Mouse (Mus musculus) CD4-positive helper T cell, adult 2 months (primary cell): ENCODE data around the gene Megf8.

Source experiments
- DNase-seq: peaks from one replicate; pipeline ENCODE4 v3.0.0-alpha.2; 2012; ENCODE audit warnings: low read depth, missing footprints, low spot score

The Megf8 gene

DNA sequence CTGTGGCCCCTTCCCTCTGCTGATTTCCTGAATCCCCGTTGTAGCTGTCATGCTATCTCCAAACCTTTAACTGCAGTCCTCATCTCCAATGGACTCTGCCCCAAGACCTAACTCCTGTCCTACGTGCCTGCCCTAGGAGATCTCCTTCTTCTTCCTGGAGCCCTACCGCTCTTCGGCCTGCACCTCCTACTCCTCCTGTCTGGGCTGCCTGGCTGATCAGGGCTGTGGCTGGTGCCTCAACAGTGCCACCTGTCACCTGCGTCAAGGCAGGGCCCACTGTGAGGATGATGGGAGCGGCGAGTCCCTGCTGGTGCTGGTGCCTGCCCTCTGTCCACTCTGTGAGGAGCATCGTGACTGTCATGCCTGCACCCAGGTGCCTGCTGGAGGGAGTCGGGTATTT lies 22.4 kb downstream of the Megf8 start:
- no peak for DNase-seq

DNA sequence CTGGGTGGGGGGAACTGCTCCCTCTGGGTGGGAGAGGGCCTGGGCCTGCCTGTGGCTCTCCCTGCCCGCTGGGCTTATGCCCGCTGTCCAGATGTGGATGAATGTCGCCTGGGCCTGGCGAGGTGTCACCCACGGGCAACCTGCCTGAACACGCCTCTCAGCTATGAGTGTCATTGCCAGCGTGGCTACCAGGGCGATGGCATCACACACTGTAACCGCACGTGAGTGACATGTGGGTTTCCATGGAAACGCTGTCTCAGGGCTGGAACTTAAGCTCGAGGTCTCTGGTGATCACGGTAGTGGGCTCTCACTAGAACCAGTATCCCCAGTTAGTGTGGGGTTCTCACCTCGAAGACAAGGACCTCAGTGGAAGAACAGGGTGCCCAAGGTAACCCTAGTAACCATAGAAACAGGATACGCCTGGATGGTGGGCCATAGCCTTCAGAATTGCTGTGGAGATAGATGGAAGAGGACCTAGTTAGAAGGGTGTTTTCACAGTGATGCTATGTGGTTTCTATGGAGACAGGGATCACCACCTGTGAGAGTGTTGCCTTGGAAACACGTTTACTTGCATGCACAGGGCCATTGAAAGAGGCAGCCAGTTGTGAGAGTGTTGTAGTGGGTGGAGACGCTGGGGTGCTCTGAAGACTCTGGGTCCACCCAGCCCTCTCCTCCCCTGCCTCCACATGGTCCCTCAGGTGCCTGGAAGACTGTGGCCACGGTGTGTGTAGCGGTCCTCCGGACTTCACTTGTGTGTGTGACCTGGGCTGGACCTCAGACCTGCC lies 24.2 kb downstream of the Megf8 start:
- no peak for DNase-seq

DNA sequence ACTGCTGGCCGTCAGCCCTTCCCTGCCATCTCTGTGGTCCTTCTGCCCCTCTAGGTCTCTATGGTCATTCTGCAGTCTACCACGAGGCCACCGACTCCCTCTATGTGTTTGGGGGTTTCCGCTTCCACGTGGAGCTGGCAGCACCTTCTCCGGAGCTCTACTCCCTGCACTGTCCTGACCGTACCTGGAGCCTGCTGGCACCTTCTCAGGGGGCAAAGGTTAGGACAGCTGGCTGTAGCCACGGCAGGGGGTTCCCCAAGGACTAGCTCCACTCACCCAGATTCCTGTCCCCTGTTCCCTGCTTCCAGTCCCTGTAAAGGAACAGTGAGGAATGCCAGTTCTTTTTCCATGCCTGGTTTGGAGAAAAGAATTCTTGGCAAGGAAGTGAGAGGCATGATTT lies 31.9 kb downstream of the Megf8 start:
- no peak for DNase-seq

DNA sequence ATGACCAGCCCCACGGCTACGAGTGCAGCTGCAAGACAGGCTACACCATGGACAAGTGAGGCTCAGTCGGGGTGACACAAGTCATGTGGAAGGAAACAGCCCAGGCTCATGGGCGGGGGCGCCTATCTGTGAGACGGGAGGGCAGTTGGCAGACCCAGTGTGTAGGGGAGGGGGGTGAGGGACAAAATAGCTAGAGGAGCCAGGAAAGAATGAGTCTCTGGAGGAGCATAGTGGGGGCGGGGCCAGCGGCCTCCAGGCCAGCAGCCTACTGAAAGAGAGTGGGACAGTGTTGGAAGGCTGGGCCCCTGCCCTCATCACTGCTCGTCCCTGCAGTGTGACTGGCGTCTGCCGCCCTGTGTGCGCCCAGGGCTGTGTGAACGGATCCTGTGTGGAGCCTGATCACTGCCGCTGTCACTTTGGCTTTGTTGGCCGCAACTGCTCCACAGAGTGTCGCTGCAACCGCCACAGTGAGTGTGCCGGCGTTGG lies 41.8 kb downstream of the Megf8 start:
- no peak for DNase-seq

DNA sequence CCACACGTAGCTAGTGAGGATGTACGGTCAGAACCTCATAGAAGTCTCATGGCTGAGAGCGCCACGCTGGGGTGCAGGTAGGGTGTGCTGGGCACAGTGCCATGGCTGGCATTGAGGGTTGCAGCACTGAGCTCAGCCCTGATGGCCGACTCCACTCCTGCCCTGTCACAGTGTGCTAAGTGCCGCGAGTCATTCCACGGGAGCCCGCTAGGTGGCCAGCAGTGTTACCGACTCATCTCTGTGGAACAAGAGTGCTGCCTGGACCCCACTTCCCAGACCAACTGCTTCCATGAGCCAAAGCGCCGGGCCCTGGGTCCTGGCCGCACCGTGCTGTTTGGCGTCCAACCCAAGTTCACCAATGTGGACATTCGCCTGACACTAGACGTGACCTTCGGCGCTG lies 46.2 kb downstream of the Megf8 start:
- DNase-seq: no peak

DNA sequence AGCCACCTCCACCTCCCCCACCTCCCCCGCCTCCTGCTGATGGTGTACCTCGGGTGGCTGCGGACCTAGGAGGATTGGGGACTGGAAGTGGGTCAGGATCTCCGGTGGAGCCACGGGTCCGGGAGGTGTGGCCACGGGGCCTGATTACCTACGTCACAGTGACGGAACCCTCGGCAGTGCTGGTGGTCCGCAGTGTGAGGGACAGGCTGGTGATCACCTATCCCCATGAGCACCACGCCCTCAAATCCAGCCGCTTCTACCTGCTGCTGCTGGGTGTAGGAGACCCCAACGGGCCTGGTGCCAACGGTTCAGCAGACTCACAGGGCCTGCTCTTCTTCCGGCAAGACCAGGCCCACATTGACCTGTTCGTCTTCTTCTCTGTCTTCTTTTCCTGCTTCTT lies 46.7 kb downstream of the Megf8 start:
- DNase-seq: no peak

DNA sequence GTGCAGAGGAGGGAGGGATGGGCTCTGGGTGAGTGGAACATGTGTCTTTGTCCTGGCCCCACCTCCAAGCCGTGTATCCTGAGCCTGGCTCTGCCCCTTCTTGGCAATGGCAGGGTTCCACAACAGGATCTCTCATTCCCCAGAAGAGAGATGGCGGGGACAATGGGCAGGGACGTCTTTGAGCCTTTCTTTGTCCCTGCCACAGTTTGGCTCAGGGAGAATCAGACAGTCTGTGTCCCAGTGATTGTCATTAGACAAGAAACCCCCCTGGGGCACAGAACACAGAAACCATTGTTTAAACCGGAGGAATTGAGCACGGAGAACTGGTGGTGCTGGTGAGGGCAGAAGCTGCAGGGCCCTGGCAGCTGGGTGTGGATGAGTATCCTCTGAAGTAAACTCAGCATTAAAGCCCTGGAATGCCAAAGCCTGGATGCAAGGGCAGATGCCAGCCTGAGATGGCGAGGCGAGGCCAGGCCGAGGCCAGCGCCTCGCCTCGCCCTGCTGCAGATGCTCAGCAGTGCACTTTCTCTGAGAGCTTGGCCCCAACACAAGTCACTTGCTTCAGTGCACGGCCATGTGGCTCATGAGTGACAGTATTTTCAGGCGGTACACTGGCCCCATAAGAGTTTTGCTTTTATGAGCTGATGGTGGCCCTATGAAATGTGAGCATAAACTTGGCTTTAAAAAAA lies 49.1 kb downstream of the Megf8 start:
- DNase-seq: no peak

DNA sequence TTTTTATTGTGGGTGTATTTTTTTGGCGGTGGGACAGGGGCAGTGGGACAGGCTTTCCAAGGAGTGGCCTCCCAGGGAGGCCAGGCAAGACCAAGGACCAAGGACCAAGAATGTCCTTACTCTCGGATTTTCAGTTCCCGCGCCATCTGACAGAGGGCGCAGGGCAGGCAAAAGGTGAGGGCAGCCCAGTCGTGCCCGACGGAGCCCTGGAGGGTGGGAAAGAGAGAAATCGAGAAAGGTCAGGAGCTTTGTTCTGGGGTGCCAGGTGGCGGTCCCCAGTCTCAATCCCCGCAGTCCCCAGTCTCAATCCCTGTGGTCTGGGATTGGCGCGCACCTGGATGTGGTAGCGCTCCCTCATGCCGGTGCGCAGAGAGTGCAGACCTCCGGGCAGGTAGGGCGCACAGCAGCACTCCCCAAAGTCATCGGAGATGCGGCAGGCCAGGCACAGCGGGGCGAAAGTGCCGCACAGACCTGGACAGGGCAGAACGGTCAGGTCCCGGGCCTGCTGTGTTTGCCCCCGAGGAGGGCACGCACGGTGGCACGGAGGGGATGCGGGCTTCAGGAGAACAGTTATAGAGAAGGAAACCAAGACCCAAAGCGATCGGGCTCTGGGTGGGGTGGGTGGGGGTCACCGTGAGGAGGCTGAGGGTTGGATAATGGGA lies 50.8 kb downstream of the Megf8 start:
- DNase-seq: no peak

DNA sequence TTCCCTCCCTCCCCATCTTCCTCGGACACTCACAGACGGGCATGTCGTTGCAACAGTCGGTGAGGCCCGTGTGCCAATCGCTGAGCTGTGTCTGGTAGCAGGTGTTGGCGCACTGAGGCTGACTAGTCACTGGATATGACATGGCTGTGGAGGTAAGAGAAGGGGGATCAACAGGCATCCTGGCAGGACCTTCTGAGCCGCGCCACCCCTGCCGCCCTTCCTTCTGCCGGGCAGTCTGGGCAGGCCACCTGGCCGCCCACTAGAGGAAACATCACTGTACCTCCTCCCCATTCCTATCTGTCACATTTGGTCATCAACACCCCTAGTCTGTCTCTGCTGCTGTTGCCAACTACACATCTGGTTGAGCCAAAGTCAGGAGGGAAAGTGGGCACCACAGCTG lies 51.4 kb downstream of the Megf8 start:
- no peak for DNase-seq

DNA sequence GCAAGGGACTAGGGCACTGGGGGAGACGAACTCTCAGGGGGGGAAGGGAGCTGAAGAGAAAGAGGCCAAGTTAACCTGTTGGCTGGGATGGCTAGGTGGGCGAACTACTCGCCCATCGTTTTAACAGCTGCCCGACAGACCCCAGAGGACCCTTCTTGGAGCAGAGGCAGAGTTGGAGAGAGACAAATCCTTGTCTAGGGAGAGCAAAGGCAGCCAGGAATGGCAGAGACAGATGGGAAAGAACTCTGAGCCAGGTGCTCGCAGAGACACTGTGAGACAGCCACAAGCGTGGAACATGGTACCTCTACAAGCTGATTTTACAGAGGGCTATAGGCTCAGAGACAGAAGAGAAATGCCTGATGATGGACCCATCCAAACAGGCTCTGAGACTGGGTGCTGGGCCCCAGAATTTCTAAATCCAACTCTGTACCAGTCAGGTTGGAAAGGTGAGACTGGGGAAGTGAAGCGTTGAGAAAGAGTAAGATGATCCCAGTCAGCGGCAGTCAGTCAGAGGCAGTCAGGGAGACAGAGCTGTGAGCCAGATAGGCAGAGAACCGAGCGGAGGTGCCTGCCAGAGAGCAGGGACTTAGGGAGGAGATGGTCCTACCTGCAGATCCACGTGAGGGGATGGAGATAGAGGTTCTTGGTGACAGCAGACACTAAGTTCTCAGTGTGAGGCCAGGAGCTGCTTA lies 52.2 kb downstream of the Megf8 start, which contains the start of gene Cnfn:
Cnfn (minus strand) TSS at position 667 of the 692 bp plus-strand sequence.
- no peak for DNase-seq

DNA sequence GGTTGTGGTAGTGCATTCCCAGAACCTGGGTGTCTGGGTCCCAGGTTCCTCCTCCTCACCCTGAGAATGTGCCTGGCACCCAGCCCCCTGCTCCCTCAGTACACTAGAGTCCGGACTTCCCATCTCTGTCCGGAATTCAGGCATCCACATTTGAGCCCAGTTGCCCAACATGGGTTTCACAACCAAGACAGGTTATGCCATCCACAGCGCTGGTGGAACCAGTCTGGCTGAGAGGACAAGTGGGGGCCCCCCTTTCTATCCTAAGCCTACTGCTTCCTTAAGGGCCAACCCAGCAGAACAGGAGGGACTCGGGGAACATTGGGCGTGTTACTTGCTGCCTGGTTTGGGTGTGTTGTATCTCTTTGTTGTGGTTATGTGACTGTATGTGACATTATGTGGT lies 55.5 kb downstream of the Megf8 start:
- no peak for DNase-seq

DNA sequence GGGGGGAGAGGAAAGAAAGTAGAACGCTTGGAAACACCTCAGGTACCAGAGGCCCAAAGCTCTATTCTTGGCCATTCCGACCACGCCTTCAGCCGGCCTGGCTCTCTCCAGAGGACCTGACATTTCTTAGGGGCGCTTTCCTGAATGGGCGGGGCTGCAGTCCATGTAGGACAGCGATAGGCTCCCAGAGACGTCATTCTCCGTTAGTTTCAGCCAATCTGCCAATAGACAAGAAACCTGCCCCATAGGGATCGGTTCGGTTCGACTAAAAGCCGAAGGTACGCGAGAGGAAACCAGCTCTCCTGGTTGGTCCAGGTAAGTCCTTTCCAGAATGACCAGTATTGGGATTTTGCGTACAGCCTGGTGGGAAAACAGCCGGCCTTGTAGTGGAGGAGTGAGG lies 59.6 kb downstream of the Megf8 start:
- no peak for DNase-seq

DNA sequence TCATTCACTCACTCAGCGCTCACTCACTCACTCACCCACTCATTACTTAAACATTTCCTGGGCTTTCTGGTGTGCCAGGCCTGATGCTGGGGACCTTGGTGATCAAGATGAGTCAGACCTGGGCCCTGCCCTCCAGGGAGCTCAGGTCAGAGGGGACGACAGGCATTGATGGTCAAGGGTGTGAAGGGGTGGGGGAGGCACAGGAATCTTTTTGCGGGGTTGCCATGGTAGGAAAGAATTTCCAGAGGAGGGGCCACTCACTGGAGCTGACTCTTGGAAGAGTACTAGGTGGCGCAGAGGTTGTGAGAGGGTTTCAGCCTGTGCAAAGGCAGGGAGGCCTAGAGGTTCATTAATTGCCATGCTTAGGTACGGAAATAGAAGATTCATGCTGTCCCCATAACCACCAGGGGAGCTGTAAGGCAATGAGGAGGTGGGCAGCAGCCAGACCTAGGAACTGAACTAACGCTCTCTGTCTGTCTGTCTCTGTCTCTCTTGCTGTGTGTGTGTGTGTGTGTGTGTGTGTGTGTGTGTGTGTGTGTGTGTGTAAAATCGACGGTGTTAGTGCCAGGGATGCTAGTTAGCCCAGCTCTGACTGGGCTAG lies 60.2 kb downstream of the Megf8 start:
- no peak for DNase-seq

DNA sequence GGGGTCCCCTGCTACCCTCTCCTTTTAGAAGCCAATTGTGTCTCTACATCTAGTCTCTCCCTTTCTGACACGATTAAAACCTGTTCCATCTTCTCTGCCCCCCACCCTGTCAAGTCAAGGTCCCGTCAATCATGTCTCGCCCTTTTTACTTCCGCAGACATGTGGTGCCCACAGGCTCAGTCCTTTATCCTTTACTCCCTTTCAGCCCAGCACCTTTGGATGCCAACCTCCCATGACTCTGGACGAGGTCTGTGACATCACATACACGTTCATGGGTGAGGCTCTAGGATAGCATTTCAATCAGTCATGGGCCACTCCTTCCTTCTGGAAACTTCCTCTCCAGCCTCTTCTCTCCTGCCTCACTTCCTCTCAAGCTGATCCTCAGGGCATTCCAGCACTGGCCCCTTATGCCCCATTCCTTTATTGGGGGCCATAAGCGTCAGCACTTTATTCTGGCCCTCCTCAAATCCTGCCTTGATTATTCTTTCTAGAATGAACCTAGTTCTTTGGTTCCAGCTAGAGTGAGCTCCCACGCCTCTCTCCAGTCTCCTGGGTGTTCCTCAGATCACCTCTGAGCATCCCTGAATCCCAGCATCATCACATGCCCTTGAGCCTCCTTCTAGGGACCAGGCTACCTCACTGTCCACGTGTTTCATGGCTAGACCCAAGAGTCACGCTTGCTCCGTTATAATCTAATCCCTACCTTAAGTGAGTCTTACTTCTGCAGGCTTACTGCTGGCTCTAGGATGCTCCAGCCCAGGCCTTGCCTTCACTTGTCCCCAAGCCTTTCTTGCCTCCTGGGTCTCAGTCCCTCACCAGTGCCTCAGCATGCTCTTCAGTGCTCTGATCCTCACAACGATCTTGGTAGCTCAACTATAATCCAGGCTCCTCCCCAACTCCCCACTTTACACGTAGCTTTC lies 61.5 kb downstream of the Megf8 start:
- no peak for DNase-seq

DNA sequence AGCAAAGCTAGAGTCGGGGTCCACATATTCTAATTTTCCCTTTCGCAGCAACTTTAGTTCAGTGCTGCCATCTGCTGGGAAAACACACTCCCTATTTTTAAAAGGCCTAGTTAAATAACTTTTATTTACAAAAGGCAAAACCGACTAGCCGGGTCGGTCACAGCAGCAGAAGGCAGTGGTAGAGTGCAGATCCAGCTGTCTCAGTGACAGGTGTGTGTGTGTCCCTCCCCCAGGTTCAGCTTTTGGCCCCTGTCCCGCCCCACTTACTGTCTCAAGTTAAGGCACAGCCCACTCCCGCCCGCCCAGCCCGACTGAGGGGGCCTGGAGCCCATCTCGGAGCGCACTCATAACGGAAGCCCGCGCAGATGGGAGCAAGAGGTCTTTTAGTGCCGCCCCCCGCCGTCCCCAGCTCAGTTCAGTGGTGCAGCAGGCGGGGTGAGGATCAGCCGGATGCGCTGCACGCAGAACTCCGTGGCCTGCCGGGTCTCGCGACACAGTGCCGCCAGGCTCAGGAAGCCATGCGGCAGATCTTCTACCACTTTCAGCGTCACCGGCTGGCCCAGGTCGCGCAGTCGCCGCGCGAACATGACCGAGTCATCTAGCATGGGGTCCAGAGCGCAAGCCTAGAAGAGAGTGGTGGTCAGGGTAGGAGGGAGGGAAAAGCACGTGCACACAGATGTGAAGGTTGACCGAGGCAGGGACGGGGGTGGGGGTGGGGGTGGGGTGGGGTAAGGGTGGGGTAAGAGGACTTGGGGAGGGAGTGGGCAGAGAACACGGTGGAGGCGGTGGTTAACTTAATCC lies 62.8 kb downstream of the Megf8 start:
- DNase-seq: peak; percentile 87

DNA sequence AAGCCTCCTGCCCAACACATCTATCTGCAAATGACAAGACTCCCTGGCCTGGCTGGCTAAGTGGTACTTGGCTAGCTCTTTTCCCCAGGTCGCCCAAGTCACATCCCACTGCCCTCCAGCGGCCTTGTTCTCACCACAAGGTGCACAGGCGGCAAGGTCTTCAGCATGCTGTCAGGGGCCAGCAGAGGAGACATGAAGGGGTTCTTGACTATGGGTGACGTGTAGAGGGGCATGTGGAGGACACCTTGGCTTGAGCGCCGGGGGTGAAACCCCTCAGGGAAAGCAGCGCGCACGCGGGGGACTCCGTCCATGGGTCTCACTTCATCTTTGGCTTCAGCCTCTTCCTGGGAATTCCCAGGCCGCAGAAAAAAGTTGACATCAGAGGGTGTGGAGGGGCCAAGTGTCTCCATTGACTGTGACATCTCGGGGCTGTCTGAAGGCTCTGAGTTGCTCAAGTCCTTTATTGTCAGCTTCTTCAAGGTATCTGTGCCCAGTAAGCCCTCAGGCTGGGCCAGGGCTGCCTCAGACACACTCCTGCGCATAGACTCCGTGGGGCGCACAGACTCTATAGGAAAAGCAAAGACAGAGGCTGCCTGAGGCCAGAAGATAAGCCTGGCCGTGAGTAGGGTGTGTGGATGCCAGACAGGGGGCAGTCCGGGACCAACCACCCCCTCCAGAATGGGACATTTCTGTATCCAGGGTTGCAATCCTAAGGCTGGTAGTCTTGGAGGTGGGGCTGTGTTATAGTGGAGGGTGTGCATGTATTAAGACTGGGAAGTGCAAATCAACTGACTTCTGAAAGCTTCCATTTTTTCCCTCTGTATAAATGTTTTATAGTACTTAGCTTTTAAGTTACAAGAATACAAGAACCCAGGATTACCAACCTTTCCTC lies 63.7 kb downstream of the Megf8 start:
- no peak for DNase-seq

DNA sequence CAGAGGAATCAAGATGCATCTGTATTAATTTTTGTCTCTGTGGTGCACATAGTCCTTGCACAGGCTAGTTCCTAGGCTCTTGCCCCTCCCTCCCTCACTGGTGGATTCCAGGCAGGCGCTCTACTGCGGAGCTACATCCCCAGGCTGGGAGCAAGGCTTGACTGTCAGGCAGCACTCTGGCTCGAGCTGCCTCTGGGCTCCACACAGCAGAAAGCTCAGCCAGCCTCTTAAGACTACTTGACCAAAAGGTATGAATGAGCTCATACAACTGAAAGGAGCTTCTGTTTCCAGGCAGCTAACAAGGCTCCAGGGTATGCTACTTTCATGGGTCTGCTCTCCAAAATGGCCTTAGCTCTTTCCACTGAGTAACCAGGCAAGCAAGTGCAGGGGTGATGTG lies 64.3 kb downstream of the Megf8 start:
- DNase-seq: no peak

DNA sequence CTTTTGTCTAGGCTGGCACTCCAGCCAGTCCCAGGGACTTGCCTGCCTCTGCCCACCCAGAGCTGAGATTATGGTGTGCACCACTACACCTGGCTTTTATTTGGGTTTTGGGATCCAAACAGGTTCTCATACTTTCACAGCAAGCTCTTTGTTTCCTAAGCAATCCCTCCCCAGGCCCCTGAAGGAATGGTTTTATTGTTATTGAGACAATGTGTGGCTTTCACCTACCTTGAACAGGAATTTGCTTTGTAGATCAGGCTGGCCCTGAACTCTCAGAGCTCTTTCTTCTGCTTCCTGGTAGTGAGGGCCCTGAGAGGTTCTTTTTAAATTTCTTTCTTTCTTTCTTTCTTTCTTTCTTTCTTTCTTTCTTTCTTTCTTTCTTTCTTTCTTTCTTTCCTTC lies 65.6 kb downstream of the Megf8 start:
- no peak for DNase-seq

DNA sequence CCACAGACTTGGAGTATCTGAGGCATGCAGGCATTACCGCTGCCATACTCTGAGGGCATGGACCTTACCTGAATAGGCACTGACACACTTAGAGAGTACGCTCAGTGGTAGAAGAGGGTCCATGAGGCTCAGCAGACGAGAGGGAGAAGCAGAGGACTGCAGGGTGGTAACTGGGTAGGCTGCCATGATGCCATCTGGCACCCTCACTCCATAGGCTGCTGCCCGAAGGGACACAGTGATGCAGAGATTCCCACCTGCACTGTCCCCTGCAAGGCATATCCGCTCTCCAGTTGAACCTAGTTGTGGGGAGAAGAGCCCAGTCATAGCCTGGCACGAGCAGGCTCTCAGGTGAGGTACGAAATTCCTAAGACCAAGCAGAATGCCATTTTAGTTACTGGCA lies 66.4 kb downstream of the Megf8 start:
- no peak for DNase-seq
